Mouse (Mus musculus) liver, embryonic 14.5 days (tissue): ENCODE measurements around the gene Csf3. TPM values are rescaled to one million over a fixed set of nuclear protein-coding genes. Genes with fewer than 3 reads are reported as not detected.

Experiments
- ATAC-seq: fragments of 200-750 bp; cut with Nextera tagmentation; 2 replicates; pipeline ENCODE4 v1.8.0; 2017; ENCODE audit warnings: moderate number of reproducible peaks, mild to moderate bottlenecking, moderate library complexity; ENCODE audit not compliant: insufficient read depth
- DNase-seq, 3 experiments: peaks; one replicate each; pipeline ENCODE4 v3.0.0-alpha.2; 2012 to 2013; ENCODE audit warnings: low read depth in 3 of 3, low spot score in 3 of 3
- H3K27ac ChIP-seq: fragments of 300-500 bp; sonication (generic); 2 replicates; pipeline ENCODE4 v1.5.1; 2014; ENCODE audit warnings: moderate library complexity, mild to moderate bottlenecking, control low read depth, inconsistent platforms
- H3K27me3 ChIP-seq: fragments of 300-500 bp; sonication (generic); 2 replicates; pipeline ENCODE4 v1.6.1; 2014; ENCODE audit warnings: mild to moderate bottlenecking, low read length, moderate library complexity; ENCODE audit not compliant: control insufficient read depth, insufficient read depth
- H3K36me3 ChIP-seq: fragments of 300-500 bp; sonication (generic); replicated peaks from 2 replicates; pipeline ENCODE4 v1.6.1; 2014; ENCODE audit warnings: low read depth; ENCODE audit not compliant: control insufficient read depth, insufficient read depth
- H3K4me1 ChIP-seq, 2 experiments: fragments of 200-500 bp in 1 of 2; fragments of 300-500 bp in 1 of 2; sonication (generic) in 1 of 2; replicated peaks; 2 replicates each; pipeline ENCODE4 v1.6.1; 2012 to 2014; ENCODE audit warnings: antibody characterized with exemption in 1 of 2, inconsistent platforms in 1 of 2, low read length in 1 of 2; ENCODE audit not compliant: control insufficient read depth in 2 of 2, insufficient read depth in 2 of 2
- H3K4me2 ChIP-seq: fragments of 300-500 bp; sonication (generic); 2 replicates; pipeline ENCODE4 v1.6.1; 2014; ENCODE audit warnings: low read depth, mild to moderate bottlenecking, control low read depth, moderate library complexity
- H3K4me3 ChIP-seq, 2 experiments: fragments of 200-500 bp in 1 of 2; fragments of 300-500 bp in 1 of 2; sonication (generic) in 1 of 2; 2 replicates each; pipeline ENCODE4 v1.5.1; 2012 to 2014; ENCODE audit warnings: low read depth in 2 of 2, low read length in 2 of 2, mild to moderate bottlenecking in 2 of 2, control low read depth in 1 of 2, inconsistent platforms in 1 of 2, moderate library complexity in 1 of 2; ENCODE audit not compliant: insufficient read depth in 1 of 2
- H3K9ac ChIP-seq: fragments of 300-500 bp; sonication (generic); replicated peaks from 2 replicates; pipeline ENCODE4 v1.6.1; 2014; ENCODE audit warnings: mild to moderate bottlenecking, control low read depth, moderate library complexity
- H3K9me3 ChIP-seq: fragments of 300-500 bp; sonication (generic); 2 replicates; pipeline ENCODE4 v1.6.1; 2016; ENCODE audit warnings: low read length, mixed read lengths; ENCODE audit not compliant: control insufficient read depth
- CTCF ChIP-seq: IDR thresholded peaks from 2 replicates; pipeline ENCODE4 v1.5.1; 2016; ENCODE audit warnings: antibody characterized with exemption, low read depth, control low read depth
- EP300 ChIP-seq: IDR thresholded peaks from 2 replicates; pipeline ENCODE4 v1.6.1; 2016; ENCODE audit warnings: antibody characterized with exemption, low read depth
- WGBS: fragments of 180-500 bp; shearing (Covaris S2); extraction: QIAGEN DNeasy Blood & Tissue Kit; methylation state at CpG from one replicate; pipeline ENCODE4 v1.1.7; 2014; ENCODE audit not compliant: insufficient replicate concordance; 5-methylcytosine and 5-hydroxymethylcytosine counted together
- polyA plus RNA-seq, 2 experiments: library from polyadenylated mRNA; depleted of rRNA in 1 of 2; stranded (reverse) in 1 of 2; unstranded in 1 of 2; fragments of >200 nt; fragmentation: Nextera tagmentation in 1 of 2; extraction: Ambion mirVana in 1 of 2; gene quantifications; 2 replicates each; pipeline versions ENCODE4 v1.2.1 to v1.2.3; 2012 to 2014

Csf3 gene
- polyA plus RNA-seq, 2 experiments, result not detected

GRCm38 (mm10) chr11:98725926-98726506 lies 25.0 kb downstream of the Csf3 start:
- ATAC-seq (no peak), DNase-seq (no peak)
- peaks cover 7 to 10% of the 10 kb centered on the region in 2 experiments; a peak in 3 of 4 replicates for H3K4me1 ChIP-seq
- no peak overlapping the region for H3K27ac ChIP-seq
- TF ChIP-seq CTCF (no peak), EP300 (no peak)
- no peak overlapping the region for H3K9ac ChIP-seq
- no peak overlapping the region for H3K4me2 ChIP-seq
- H3K27me3 ChIP-seq, result no peaks in the 10 kb centered on the region
- no peak overlapping the region for H3K4me3 ChIP-seq
- whole genome bisulfite sequencing, result 80% methylated on average over 15 of the region's 15 CpGs
- H3K9me3 ChIP-seq, result no peaks in the 10 kb centered on the region
- H3K36me3 ChIP-seq, result peaks cover 6% of the 10 kb centered on the region

GRCm38 (mm10) chr11:98729119-98729588 lies 28.1 kb downstream of the Csf3 start, which contains the start of gene Med24:
Med24 (minus strand) TSS chr11:98729435.
- TF ChIP-seq EP300 (no peak; the same call in 1 of the 2 replicates), CTCF (no peak)
- WGBS, result 0% methylated on average over 16 of the region's 16 CpGs
- peak within 1 kb of the TSS; percentile 26 for H3K27ac ChIP-seq
- peak; percentile 96 for ATAC-seq
- peaks cover 2% of the 10 kb centered on the region for H3K9me3 ChIP-seq
- H3K4me2 ChIP-seq, result peak within 1 kb of the TSS; percentile 99
- no peaks in the 10 kb centered on the region for H3K27me3 ChIP-seq
- H3K4me1 ChIP-seq, result peaks cover 7 to 10% of the 10 kb centered on the region in 2 experiments; a peak in 3 of 4 replicates
- peak within 1 kb of the TSS; percentile 63 for H3K9ac ChIP-seq
- peaks cover 4% of the 10 kb centered on the region for H3K36me3 ChIP-seq
- H3K4me3 ChIP-seq, result peak within 1 kb of the TSS; percentile 81 to 100
- DNase-seq, result peak; percentile 85 to 89 (median 85)

- Histone ChIP-seq H3K27ac (no peak overlapping the region), H3K4me1 (peaks cover 7 to 10% of the 10 kb centered on the region in 2 experiments; a peak in 3 of 4 replicates), H3K27me3 (no peaks in the 10 kb centered on the region), H3K4me2 (no peak overlapping the region), H3K9me3 (peaks cover 4% of the 10 kb centered on the region), H3K4me3 (no peak overlapping the region), H3K9ac (no peak overlapping the region), H3K36me3 (no peaks in the 10 kb centered on the region)
- TF ChIP-seq EP300, result no peak
- no peak for TF ChIP-seq CTCF
- 64% methylated on average over 4 of the region's 4 CpGs for WGBS
- DNase-seq (no peak), ATAC-seq (no peak)
These were observed 29.7 kb downstream of the Csf3 start for GRCm38 (mm10) chr11:98730727-98731126.

- Histone ChIP-seq H3K4me1 (peaks cover 7 to 8% of the 10 kb centered on the region in 2 experiments; a peak in 3 of 4 replicates), H3K9me3 (peaks cover 4% of the 10 kb centered on the region), H3K27ac (no peak overlapping the region), H3K36me3 (no peaks in the 10 kb centered on the region), H3K9ac (no peak overlapping the region), H3K4me2 (no peak overlapping the region), H3K4me3 (no peak overlapping the region), H3K27me3 (no peaks in the 10 kb centered on the region)
- ATAC-seq (no peak), DNase-seq (no peak)
- TF ChIP-seq EP300, result no peak
- TF ChIP-seq CTCF, result no peak
- 62% methylated on average over 5 of the region's 5 CpGs for WGBS
These were observed 30.1 kb downstream of the Csf3 start for GRCm38 (mm10) chr11:98731134-98731533.

GRCm38 (mm10) chr11:98734020-98734419 lies 33.0 kb downstream of the Csf3 start:
- H3K9ac ChIP-seq, result no peak overlapping the region
- no peak overlapping the region for H3K27ac ChIP-seq
- WGBS, result 59% methylated on average over 3 of the region's 3 CpGs
- no peak overlapping the region for H3K4me2 ChIP-seq
- peaks cover 4% of the 10 kb centered on the region for H3K9me3 ChIP-seq
- TF ChIP-seq EP300 (no peak), CTCF (peak; percentile 60)
- no peaks in the 10 kb centered on the region for H3K36me3 ChIP-seq
- no peak for ATAC-seq
- H3K27me3 ChIP-seq, result no peaks in the 10 kb centered on the region
- no peak overlapping the region for H3K4me3 ChIP-seq
- DNase-seq, result no peak
- H3K4me1 ChIP-seq, result peaks cover 7 to 8% of the 10 kb centered on the region in 2 experiments
